Mouse (Mus musculus) neural tube, embryonic 14.5 days (tissue): ENCODE data around the gene Adap2. TPM values are rescaled to one million over a fixed set of nuclear protein-coding genes. Genes with fewer than 3 reads are reported as not detected.

Experiments
- ATAC-seq: fragments of 200-750 bp; cut with Nextera tagmentation; 2 replicates; pipeline ENCODE4 v1.8.0; 2017; ENCODE audit warnings: low read depth, mild to moderate bottlenecking, moderate TSS enrichment, moderate library complexity
- H3K27ac ChIP-seq: fragments of 300-500 bp; sonication (generic); 2 replicates; pipeline ENCODE4 v1.5.1; 2014; ENCODE audit warnings: low read depth, mild to moderate bottlenecking, control low read depth, low read length, moderate library complexity, mixed read lengths
- H3K27me3 ChIP-seq: fragments of 300-500 bp; sonication (generic); 2 replicates; pipeline ENCODE4 v1.6.1; 2014; ENCODE audit warnings: low read length; ENCODE audit not compliant: control insufficient read depth, insufficient read depth
- H3K36me3 ChIP-seq: fragments of 300-500 bp; sonication (generic); 2 replicates; pipeline ENCODE4 v1.6.1; 2014; ENCODE audit warnings: low read length, mixed read lengths; ENCODE audit not compliant: control insufficient read depth, insufficient read depth
- H3K4me1 ChIP-seq: fragments of 300-500 bp; sonication (generic); 2 replicates; pipeline ENCODE4 v1.6.1; 2014; ENCODE audit warnings: low read length; ENCODE audit not compliant: control insufficient read depth, insufficient read depth
- H3K4me2 ChIP-seq: fragments of 300-500 bp; sonication (generic); 2 replicates; pipeline ENCODE4 v1.6.1; 2014; ENCODE audit warnings: mild to moderate bottlenecking, low read depth, low read length, control low read depth
- H3K4me3 ChIP-seq: fragments of 300-500 bp; sonication (generic); 2 replicates; pipeline ENCODE4 v1.5.1; 2014; ENCODE audit warnings: low read depth, low read length, control low read depth, mixed read lengths
- H3K9ac ChIP-seq: fragments of 300-500 bp; sonication (generic); replicated peaks from 2 replicates; pipeline ENCODE4 v1.6.1; 2014; ENCODE audit warnings: low read depth, mild to moderate bottlenecking, control low read depth, low read length, mixed read lengths
- H3K9me3 ChIP-seq: fragments of 300-500 bp; sonication (generic); 2 replicates; pipeline ENCODE4 v1.6.1; 2016; ENCODE audit warnings: low read length; ENCODE audit not compliant: control insufficient read depth
- WGBS: fragments of 180-500 bp; shearing (Covaris S2); extraction: QIAGEN DNeasy Blood & Tissue Kit; methylation state at CpG from one replicate; pipeline ENCODE4 v1.1.7; 2014; 5-methylcytosine and 5-hydroxymethylcytosine counted together
- polyA plus RNA-seq: library from polyadenylated mRNA; unstranded; fragments of >200 nt; fragmentation: Nextera tagmentation; extraction: Ambion mirVana; gene quantifications from 2 replicates; pipeline ENCODE4 v1.2.1, GENCODE M21; 2014

The Adap2 gene
- polyA plus RNA-seq, 1 experiment from 2014 or later, result 2.5 TPM

DNA sequence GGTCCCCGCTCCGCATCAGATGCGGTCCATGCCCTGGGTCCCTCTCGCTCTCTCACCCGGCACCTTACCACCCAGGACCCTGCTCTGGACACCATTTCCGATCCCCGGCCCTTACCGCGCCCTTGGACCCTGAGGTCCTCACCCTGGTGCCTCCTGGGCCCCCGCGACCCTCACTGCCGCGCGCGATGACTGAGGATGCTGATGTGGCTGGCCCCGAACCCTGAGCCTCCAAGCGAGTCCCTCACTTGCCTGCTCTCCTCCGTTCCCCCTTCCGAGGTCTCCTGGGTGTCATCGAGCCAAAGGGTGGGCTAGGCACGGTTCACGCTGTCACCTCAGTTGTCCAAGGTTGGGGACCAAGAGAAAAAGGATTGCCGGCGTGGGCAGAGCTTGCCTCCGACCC, 596 bp downstream of the Adap2 start:
- Histone ChIP-seq H3K27ac (no peak overlapping the region), H3K4me1 (no peaks in the 10 kb centered on the region), H3K9me3 (no peaks in the 10 kb centered on the region), H3K4me2 (peak overlapping the region; percentile 58), H3K36me3 (no peaks in the 10 kb centered on the region), H3K27me3 (peaks cover 18% of the 10 kb centered on the region), H3K9ac (peak overlapping the region; percentile 39; the same call in 1 of the 2 replicates), H3K4me3 (peak overlapping the region; percentile 40)
- WGBS, result 32% methylated on average over 25 of the region's 25 CpGs
- ATAC-seq, result no peak

DNA sequence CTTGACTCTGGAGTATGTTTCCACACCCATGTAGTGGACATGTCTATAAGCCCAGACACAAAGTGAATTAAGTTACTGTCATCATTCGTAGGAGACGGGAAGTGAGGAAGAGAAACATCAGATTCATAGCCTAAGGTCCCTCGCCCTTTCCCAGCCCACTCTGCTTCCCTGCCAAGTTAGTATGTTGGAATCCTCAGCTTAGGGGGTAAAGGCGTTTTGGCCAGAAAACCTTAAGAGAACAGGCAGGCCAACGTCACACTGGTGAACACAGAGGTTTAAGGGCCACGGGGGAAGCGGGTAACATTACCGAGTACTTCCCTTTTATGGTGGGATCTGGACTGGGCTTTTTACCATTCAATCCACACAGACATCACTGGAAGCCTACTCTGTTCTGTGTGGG, 1.6 kb downstream of the Adap2 start:
- no peak for ATAC-seq
- Histone ChIP-seq H3K4me1 (no peaks in the 10 kb centered on the region), H3K4me3 (no peak overlapping the region), H3K27ac (no peak overlapping the region), H3K36me3 (no peaks in the 10 kb centered on the region), H3K27me3 (peaks cover 18% of the 10 kb centered on the region), H3K9me3 (no peaks in the 10 kb centered on the region), H3K9ac (no peak overlapping the region), H3K4me2 (no peak overlapping the region)
- 87% methylated on average over 8 of the region's 8 CpGs for WGBS

DNA sequence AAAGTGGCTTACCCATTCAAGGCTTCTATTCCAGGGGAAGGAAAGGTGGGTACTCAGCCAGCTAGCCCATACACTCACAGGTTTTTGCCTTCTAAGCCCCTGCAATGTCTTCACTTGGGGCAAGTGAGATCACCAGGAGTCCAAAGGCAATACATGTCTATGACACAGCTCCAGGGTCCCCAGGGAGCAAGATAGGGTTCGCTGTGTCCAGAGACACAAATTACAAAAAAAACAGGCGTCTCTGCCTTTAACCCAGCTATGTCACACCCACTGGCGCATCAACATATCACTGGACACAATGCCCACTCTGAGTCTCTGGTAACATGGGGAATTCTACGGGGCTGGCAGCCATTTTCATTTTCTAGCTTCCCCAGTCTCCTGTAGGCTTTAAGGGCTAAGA, 2.1 kb downstream of the Adap2 start:
- H3K9ac ChIP-seq, result no peak overlapping the region
- H3K9me3 ChIP-seq, result no peaks in the 10 kb centered on the region
- no peak overlapping the region for H3K4me3 ChIP-seq
- no peaks in the 10 kb centered on the region for H3K4me1 ChIP-seq
- H3K4me2 ChIP-seq, result no peak overlapping the region
- no peaks in the 10 kb centered on the region for H3K36me3 ChIP-seq
- no peak for ATAC-seq
- no peak overlapping the region for H3K27ac ChIP-seq
- H3K27me3 ChIP-seq, result peaks cover 18% of the 10 kb centered on the region
- 84% methylated on average over 4 of the region's 4 CpGs for whole genome bisulfite sequencing

DNA sequence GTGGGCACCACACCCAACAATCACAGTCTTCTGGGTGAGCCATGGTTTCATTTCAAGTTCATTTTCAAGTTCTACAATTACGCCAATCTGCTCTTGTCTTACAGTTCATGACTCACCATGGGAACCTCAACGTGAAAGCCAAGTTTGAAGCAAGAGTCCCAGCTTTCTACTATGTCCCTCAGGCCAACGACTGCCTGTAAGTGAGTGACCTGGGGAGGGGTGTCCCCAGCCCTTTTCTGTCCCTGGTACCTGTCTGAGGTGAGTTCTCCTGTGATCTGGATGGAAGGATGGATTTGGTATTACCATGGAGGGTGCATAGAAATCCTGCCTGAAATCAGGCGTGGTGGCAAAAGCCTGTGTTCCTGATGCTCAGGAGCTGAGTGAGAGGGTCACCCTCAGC, 2.9 kb downstream of the Adap2 start:
- ATAC-seq, result no peak
- Histone ChIP-seq H3K27ac (no peak overlapping the region), H3K4me2 (no peak overlapping the region), H3K9me3 (no peaks in the 10 kb centered on the region), H3K4me3 (no peak overlapping the region), H3K9ac (no peak overlapping the region), H3K4me1 (no peaks in the 10 kb centered on the region), H3K36me3 (no peaks in the 10 kb centered on the region), H3K27me3 (peaks cover 18% of the 10 kb centered on the region)
- WGBS, result 86% methylated on average over 4 of the region's 4 CpGs

DNA sequence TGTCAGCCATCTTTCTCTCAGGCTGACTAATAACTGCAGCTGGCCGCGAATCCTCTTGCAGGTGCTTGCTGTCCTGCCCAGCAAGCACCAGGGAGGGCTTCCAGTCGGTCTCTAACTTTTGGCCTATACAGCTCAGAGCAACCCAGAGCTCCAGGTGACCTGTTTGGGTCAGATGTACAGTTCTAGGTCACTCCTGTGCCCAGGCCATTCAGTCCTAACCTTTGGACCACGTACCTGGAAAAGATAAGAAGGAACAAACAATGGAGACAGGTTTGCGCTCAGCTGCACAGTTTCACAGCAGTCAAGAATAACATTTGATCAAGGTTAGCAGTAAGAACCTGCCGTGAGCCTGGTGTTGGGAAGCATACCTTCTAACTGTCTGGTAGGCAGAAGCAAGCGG, 5.1 kb downstream of the Adap2 start:
- Histone ChIP-seq H3K9me3 (no peaks in the 10 kb centered on the region), H3K36me3 (no peaks in the 10 kb centered on the region), H3K4me3 (no peak overlapping the region), H3K4me2 (no peak overlapping the region), H3K27me3 (peaks cover 13% of the 10 kb centered on the region), H3K27ac (no peak overlapping the region), H3K9ac (no peak overlapping the region), H3K4me1 (no peaks in the 10 kb centered on the region)
- ATAC-seq, result no peak
- WGBS, result 89% methylated on average over 7 of the region's 7 CpGs

DNA sequence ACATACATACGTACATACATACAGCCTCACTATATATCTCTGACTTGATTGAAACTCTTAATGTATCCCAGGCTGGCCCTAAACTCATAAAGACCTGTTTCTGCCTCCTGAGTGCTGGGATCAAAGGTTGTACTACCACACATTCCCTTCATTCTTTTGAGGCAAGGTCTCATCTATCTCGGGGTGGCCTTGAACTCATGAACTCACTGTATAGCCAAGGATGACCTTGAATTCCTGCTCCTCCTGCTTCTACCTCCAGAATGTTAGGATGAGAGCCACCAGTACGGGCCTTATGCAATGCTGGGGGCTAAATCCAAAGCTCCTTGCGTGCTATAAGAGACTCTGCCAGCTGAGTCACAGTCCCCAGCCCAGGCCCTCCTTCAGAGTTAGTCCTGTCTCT, 7.1 kb downstream of the Adap2 start:
- H3K4me2 ChIP-seq, result no peak overlapping the region
- H3K9me3 ChIP-seq, result no peaks in the 10 kb centered on the region
- WGBS, result 80% methylated on average over 4 of the region's 4 CpGs
- no peaks in the 10 kb centered on the region for H3K36me3 ChIP-seq
- H3K9ac ChIP-seq, result no peak overlapping the region
- no peaks in the 10 kb centered on the region for H3K4me1 ChIP-seq
- no peak overlapping the region for H3K4me3 ChIP-seq
- H3K27me3 ChIP-seq, result peaks cover under 1% of the 10 kb centered on the region; the same call in 1 of the 2 replicates
- no peak for ATAC-seq
- no peak overlapping the region for H3K27ac ChIP-seq

DNA sequence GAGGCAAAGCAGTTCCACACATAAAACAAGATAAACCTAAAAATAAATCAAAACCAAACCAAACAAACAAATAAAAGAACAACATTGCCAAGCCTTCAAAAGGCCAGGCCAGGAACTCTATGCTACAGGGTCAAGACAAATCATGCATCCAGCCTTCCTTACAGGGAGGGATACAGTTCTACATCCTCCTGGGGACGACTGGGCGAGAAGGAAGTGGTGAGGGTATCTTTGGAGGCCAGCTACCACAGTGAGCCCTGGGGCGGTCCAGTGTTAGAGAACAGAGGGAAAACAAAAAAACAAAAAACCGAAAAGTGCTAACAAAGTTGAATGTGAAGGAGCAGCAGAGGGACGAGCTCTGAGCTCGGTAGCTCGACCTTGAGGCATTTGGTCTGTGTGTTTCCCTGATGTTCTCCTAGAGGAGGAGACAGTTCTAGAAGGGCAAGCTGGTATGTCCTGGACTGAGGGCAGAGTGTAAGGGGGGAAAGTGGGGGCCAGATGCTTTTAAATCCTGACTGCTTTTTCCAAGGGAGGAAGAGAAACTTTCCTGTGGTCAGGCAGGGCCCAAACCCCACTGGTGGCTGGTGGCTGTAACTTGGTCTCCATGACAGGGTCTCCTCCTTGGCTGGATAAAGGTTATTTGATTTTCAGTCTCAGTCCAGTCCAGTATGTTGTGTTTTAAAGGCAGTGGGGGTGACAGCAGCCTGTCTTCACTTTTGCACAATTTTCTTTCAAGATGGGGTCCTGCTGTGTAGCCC, 9.6 kb downstream of the Adap2 start:
- no peak overlapping the region for H3K27ac ChIP-seq
- H3K4me2 ChIP-seq, result no peak overlapping the region
- no peaks in the 10 kb centered on the region for H3K27me3 ChIP-seq
- H3K36me3 ChIP-seq, result no peaks in the 10 kb centered on the region
- WGBS, result 70% methylated on average over 7 of the region's 7 CpGs
- H3K4me1 ChIP-seq, result no peaks in the 10 kb centered on the region
- H3K9me3 ChIP-seq, result no peaks in the 10 kb centered on the region
- H3K9ac ChIP-seq, result no peak overlapping the region
- H3K4me3 ChIP-seq, result no peak overlapping the region
- no peak for ATAC-seq

DNA sequence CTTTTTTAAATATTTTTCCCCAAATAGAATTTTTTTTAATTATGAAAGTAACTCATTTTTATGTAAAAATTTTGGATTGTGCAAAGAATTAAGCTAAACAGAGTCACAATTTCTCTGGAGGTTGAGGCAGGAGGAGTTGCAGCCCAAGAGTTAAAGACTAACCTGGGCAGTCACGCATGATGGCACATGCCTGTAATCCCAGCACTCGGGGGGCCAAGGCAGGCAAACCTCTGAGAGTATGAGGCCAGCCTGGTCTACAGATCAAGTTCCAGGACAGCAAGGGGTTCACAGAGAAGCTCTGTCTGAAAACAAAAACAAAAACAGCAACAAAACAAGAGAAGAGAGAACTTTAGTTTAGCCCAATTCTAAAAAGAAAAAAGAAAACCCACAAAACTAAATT, 10.3 kb downstream of the Adap2 start:
- H3K4me3 ChIP-seq, result no peak overlapping the region
- no peak overlapping the region for H3K27ac ChIP-seq
- ATAC-seq, result no peak
- no peak overlapping the region for H3K9ac ChIP-seq
- WGBS, result 63% methylated on average over 2 of the region's 2 CpGs
- no peaks in the 10 kb centered on the region for H3K9me3 ChIP-seq
- no peaks in the 10 kb centered on the region for H3K27me3 ChIP-seq
- H3K36me3 ChIP-seq, result no peaks in the 10 kb centered on the region
- no peak overlapping the region for H3K4me2 ChIP-seq
- H3K4me1 ChIP-seq, result no peaks in the 10 kb centered on the region

DNA sequence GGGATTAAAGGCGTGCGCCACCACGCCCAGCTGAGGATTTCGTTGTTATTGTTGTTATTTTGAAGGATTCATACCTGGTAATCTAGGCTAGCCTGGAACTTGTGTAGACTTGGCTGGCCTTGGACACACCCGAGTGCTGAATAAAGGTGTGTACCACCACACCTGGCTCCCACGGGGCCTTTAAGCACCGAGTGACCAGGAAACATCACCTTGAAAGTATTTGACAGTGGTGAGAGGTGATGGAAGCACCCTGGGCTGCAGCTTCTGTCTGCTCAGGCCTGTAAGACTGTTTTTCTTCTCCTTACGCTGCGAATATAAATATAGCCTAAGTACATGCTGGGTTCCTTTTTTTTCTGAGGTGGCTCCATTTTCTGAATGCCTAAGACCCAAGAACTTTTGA, 14.2 kb downstream of the Adap2 start:
- Histone ChIP-seq H3K4me2 (no peak overlapping the region), H3K4me1 (no peaks in the 10 kb centered on the region), H3K9ac (no peak overlapping the region), H3K9me3 (no peaks in the 10 kb centered on the region), H3K36me3 (no peaks in the 10 kb centered on the region), H3K4me3 (no peak overlapping the region), H3K27me3 (no peaks in the 10 kb centered on the region), H3K27ac (no peak overlapping the region)
- WGBS, result 90% methylated on average over 9 of the region's 9 CpGs
- no peak for ATAC-seq
